Comparison of ENCODE assay signal across 8 mouse cellular contexts in genomic region chr3:81039131-81039653, GRCm38 (mm10). TPM values are rescaled to one million over a fixed set of nuclear protein-coding genes. Genes with fewer than 3 reads are reported as not detected.
DNase-seq lines count a peak whose midpoint lies in the region; ATAC-seq lines count a peak whose summit lies in the region.

No protein-coding gene starts in this region.

- 49% methylated on average over 2 of the region's 2 CpGs for WGBS in hindbrain, embryonic 15.5 days
- 19% methylated on average over 2 of the region's 2 CpGs for WGBS in limb, embryonic 13.5 days

- H3K36me3 ChIP-seq in hindbrain, embryonic 15.5 days: no peaks in the 10 kb centered on the region
- no peaks in the 10 kb centered on the region for H3K36me3 ChIP-seq in limb, embryonic 13.5 days

- H3K9ac ChIP-seq in hindbrain, embryonic 15.5 days: 0 out of 2 replicates have a peak overlapping the region, but pooled peaks have one; percentile 8
- H3K9ac ChIP-seq in limb, embryonic 13.5 days: peak overlapping the region; percentile 43

- DNase-seq in layer of hippocampus, adult 11-12 months (ENCODE audit: low spot score): peak; percentile 45
- no peak for DNase-seq in layer of hippocampus, adult 9-11 months
- DNase-seq in T-cell, adult 2 months (ENCODE audit: low spot score): peak; percentile 1
- peak; percentile 82 for DNase-seq in forelimb bud, embryonic 11.5 days (ENCODE audit: low read depth, low spot score)
- peak; percentile 16 for DNase-seq in retina, adult 2 months (ENCODE audit: low read depth, low spot score)
- no peak for DNase-seq in urinary bladder, postnatal 14 days (ENCODE audit: low spot score)

- H3K9me3 ChIP-seq in hindbrain, embryonic 15.5 days: no peaks in the 10 kb centered on the region
- H3K9me3 ChIP-seq in limb, embryonic 13.5 days: no peaks in the 10 kb centered on the region

- no peak overlapping the region for H3K27ac ChIP-seq in hindbrain, embryonic 15.5 days (replicated peaks)
- peak overlapping the region; percentile 61; the same call in 1 of the 2 replicates for H3K27ac ChIP-seq in limb, embryonic 13.5 days

- peak overlapping the region; percentile 93; the same call in 1 of the 2 replicates for H3K4me3 ChIP-seq in hindbrain, embryonic 15.5 days
- H3K4me3 ChIP-seq in limb, embryonic 13.5 days: peak overlapping the region; percentile 77

- ATAC-seq in hindbrain, embryonic 15.5 days (ENCODE audit: low FRiP score, low read depth): no peak
- ATAC-seq in limb, embryonic 13.5 days (ENCODE audit: low FRiP score, low read depth): no peak

- peak overlapping the region; percentile 98 for H3K4me2 ChIP-seq in hindbrain, embryonic 15.5 days
- H3K4me2 ChIP-seq in limb, embryonic 13.5 days (replicated peaks): peak overlapping the region; percentile 79

- H3K27me3 ChIP-seq in hindbrain, embryonic 15.5 days: no peaks in the 10 kb centered on the region
- no peaks in the 10 kb centered on the region for H3K27me3 ChIP-seq in limb, embryonic 13.5 days

- peaks cover 20% of the 10 kb centered on the region for H3K4me1 ChIP-seq in hindbrain, embryonic 15.5 days (replicated peaks)
- H3K4me1 ChIP-seq in limb, embryonic 13.5 days: peaks cover 46% of the 10 kb centered on the region

RNA-seq across cellular contexts. Expression of gene Pdgfc, which starts 3.0 kb away (rescaled TPM):
- 5.8 and 6.6 TPM in 2 replicates for polyA plus RNA-seq in hindbrain, embryonic 15.5 days (2015; fragmentation: Nextera tagmentation; extraction: Ambion mirVana)
- 48.9 and 54.4 TPM in 2 replicates for polyA plus RNA-seq in limb, embryonic 13.5 days (2015; fragmentation: Nextera tagmentation; extraction: Ambion mirVana)

Comparison
In these comparisons a context has a peak if more than half of its experiments do, and no peak if none do; other contexts are left out.
1. DNase-seq: peak in layer of hippocampus, adult 11-12 months (single experiment), T-cell, adult 2 months (single experiment), forelimb bud, embryonic 11.5 days (single experiment) and retina, adult 2 months (single experiment); none in layer of hippocampus, adult 9-11 months (single experiment) and urinary bladder, postnatal 14 days (single experiment).